Mouse (Mus musculus): ENCODE data around the gene Wnt16.

DNA sequence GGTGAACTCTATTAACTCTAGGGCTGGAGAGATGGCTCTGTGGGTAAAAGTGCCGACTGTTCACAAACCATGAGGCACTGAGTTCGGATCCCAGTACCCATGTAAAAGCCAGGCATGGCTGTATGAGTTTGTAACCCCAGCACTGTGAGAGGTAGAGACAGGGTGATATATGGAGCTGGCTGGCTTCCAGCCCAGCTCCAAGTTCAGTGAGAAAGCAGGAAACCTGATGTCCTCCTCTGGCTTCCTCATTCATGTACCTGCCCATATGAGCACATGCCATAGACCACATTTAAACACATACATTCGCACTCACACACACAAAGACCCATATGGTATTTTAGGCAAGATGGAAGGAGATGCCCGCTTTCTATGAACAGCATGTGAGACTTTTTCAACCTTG is 5.6 kb upstream of the Wnt16 start:
- no peak for TF ChIP-seq CTCF (IDR thresholded peaks at IDR 0.05; ENCODE audit: control insufficient read depth, insufficient read depth, low read length)
- no peak for TF ChIP-seq POLR2A (IDR thresholded peaks at IDR 0.05; ENCODE audit: borderline replicate concordance, control insufficient read depth, low read depth, low read length)
